Mouse (Mus musculus) liver, embryonic 15.5 days (tissue): ENCODE results near the gene Ccnk. TPM values are rescaled to one million over a fixed set of nuclear protein-coding genes. Genes with fewer than 3 reads are reported as not detected.

Experiments used
- ATAC-seq: fragments of 200-750 bp; cut with Nextera tagmentation; 2 replicates; pipeline ENCODE4 v1.8.0; 2017; ENCODE audit warnings: moderate number of reproducible peaks, mild to moderate bottlenecking, moderate library complexity; ENCODE audit not compliant: insufficient read depth
- H3K27ac ChIP-seq: fragments of 300-500 bp; sonication (generic); replicated peaks from 2 replicates; pipeline ENCODE4 v1.5.1; 2015; ENCODE audit warnings: mild to moderate bottlenecking, inconsistent platforms
- H3K27me3 ChIP-seq: fragments of 300-500 bp; sonication (generic); 2 replicates; pipeline ENCODE4 v1.6.1; 2015; ENCODE audit warnings: mild to moderate bottlenecking, inconsistent platforms
- H3K36me3 ChIP-seq: fragments of 300-500 bp; sonication (generic); replicated peaks from 2 replicates; pipeline ENCODE4 v1.6.1; 2015; ENCODE audit warnings: moderate library complexity, mild to moderate bottlenecking, inconsistent platforms
- H3K4me1 ChIP-seq: fragments of 300-500 bp; sonication (generic); replicated peaks from 2 replicates; pipeline ENCODE4 v1.6.1; 2015; ENCODE audit warnings: inconsistent platforms
- H3K4me2 ChIP-seq: fragments of 300-500 bp; sonication (generic); 2 replicates; pipeline ENCODE4 v1.6.1; 2015; ENCODE audit warnings: moderate library complexity, mild to moderate bottlenecking, inconsistent platforms
- H3K4me3 ChIP-seq: fragments of 300-500 bp; sonication (generic); replicated peaks from 2 replicates; pipeline ENCODE4 v1.5.1; 2015; ENCODE audit warnings: mild to moderate bottlenecking, inconsistent platforms
- H3K9ac ChIP-seq: fragments of 300-500 bp; sonication (generic); 2 replicates; pipeline ENCODE4 v1.6.1; 2015; ENCODE audit warnings: moderate library complexity, mild to moderate bottlenecking, inconsistent platforms
- H3K9me3 ChIP-seq: fragments of 300-500 bp; sonication (generic); replicated peaks from 2 replicates; pipeline ENCODE4 v1.6.1; 2016; ENCODE audit warnings: inconsistent platforms
- WGBS: fragments of 180-500 bp; shearing (Covaris S2); methylation state at CpG from one replicate; pipeline ENCODE4 v1.1.7; 2015; ENCODE audit warnings: mixed read lengths; ENCODE audit not compliant: insufficient replicate concordance; 5-methylcytosine and 5-hydroxymethylcytosine counted together
- polyA plus RNA-seq: library from polyadenylated mRNA; unstranded; fragments of >200 nt; fragmentation: Nextera tagmentation; extraction: Ambion mirVana; gene quantifications from 2 replicates; pipeline ENCODE4 v1.2.1, GENCODE M21; 2015

The Ccnk gene
- polyA plus RNA-seq, 1 experiment from 2014 or later: 1.7 TPM

GRCm38 (mm10) chr12:108193878-108194277 lies 14.5 kb downstream of the Ccnk start:
- no peaks in the 10 kb centered on the region for H3K9me3 ChIP-seq
- no peaks in the 10 kb centered on the region for H3K4me1 ChIP-seq
- no peak overlapping the region for H3K4me2 ChIP-seq
- H3K4me3 ChIP-seq: no peak overlapping the region
- H3K27me3 ChIP-seq: no peaks in the 10 kb centered on the region
- no peak overlapping the region for H3K27ac ChIP-seq
- no peak overlapping the region for H3K9ac ChIP-seq
- peaks cover 99% of the 10 kb centered on the region for H3K36me3 ChIP-seq
- 90% methylated on average over 5 of the region's 5 CpGs for WGBS
- ATAC-seq: no peak

GRCm38 (mm10) chr12:108195761-108196160 lies 16.4 kb downstream of the Ccnk start:
- ATAC-seq: no peak
- peaks cover 99% of the 10 kb centered on the region for H3K36me3 ChIP-seq
- 88% methylated on average over 11 of the region's 11 CpGs for WGBS
- no peaks in the 10 kb centered on the region for H3K27me3 ChIP-seq
- H3K4me1 ChIP-seq: no peaks in the 10 kb centered on the region
- no peak overlapping the region for H3K9ac ChIP-seq
- no peak overlapping the region for H3K4me2 ChIP-seq
- no peak overlapping the region for H3K27ac ChIP-seq
- no peak overlapping the region for H3K4me3 ChIP-seq
- no peaks in the 10 kb centered on the region for H3K9me3 ChIP-seq

- no peak for ATAC-seq
- no peak overlapping the region for H3K27ac ChIP-seq
- H3K9ac ChIP-seq: no peak overlapping the region
- no peaks in the 10 kb centered on the region for H3K27me3 ChIP-seq
- 79% methylated on average over 4 of the region's 4 CpGs for WGBS
- H3K4me2 ChIP-seq: no peak overlapping the region
- peaks cover 95% of the 10 kb centered on the region for H3K36me3 ChIP-seq
- no peaks in the 10 kb centered on the region for H3K9me3 ChIP-seq
- H3K4me1 ChIP-seq: no peaks in the 10 kb centered on the region
- no peak overlapping the region for H3K4me3 ChIP-seq
Measured at GRCm38 (mm10) chr12:108198447-108198846, 19.1 kb downstream of the Ccnk start.

GRCm38 (mm10) chr12:108200094-108200493 lies 20.7 kb downstream of the Ccnk start:
- ATAC-seq: no peak
- Histone ChIP-seq H3K27ac (no peak overlapping the region), H3K4me2 (no peak overlapping the region), H3K9ac (no peak overlapping the region), H3K4me3 (no peak overlapping the region), H3K4me1 (no peaks in the 10 kb centered on the region), H3K27me3 (no peaks in the 10 kb centered on the region), H3K9me3 (no peaks in the 10 kb centered on the region), H3K36me3 (peaks cover 91% of the 10 kb centered on the region)
- WGBS: 90% methylated on average over 1 of the region's 1 CpGs

GRCm38 (mm10) chr12:108203895-108204294 lies 24.5 kb downstream of the Ccnk start:
- Histone ChIP-seq H3K4me3 (no peak overlapping the region), H3K9ac (no peak overlapping the region), H3K9me3 (no peaks in the 10 kb centered on the region), H3K4me2 (no peak overlapping the region), H3K27ac (no peak overlapping the region), H3K36me3 (peaks cover 54% of the 10 kb centered on the region), H3K27me3 (no peaks in the 10 kb centered on the region), H3K4me1 (peaks cover under 1% of the 10 kb centered on the region; the same call in 1 of the 2 replicates)
- ATAC-seq: no peak
- WGBS: 79% methylated on average over 8 of the region's 8 CpGs

GRCm38 (mm10) chr12:108204978-108205377 lies 25.6 kb downstream of the Ccnk start:
- Histone ChIP-seq H3K4me1 (peaks cover 11% of the 10 kb centered on the region), H3K27ac (no peak overlapping the region), H3K4me3 (no peak overlapping the region), H3K9me3 (no peaks in the 10 kb centered on the region), H3K4me2 (no peak overlapping the region), H3K36me3 (peaks cover 43% of the 10 kb centered on the region), H3K27me3 (no peaks in the 10 kb centered on the region), H3K9ac (no peak overlapping the region)
- no peak for ATAC-seq
- WGBS: 79% methylated on average over 12 of the region's 12 CpGs

- H3K36me3 ChIP-seq: peaks cover 26% of the 10 kb centered on the region
- WGBS: 6% methylated on average over 5 of the region's 5 CpGs
- no peak overlapping the region for H3K9ac ChIP-seq
- H3K27me3 ChIP-seq: no peaks in the 10 kb centered on the region
- H3K4me1 ChIP-seq: peaks cover 12% of the 10 kb centered on the region
- H3K4me2 ChIP-seq: no peak overlapping the region
- ATAC-seq: peak; percentile 22; the same call in 1 of the 2 replicates
- H3K4me3 ChIP-seq: no peak overlapping the region
- H3K27ac ChIP-seq: no peak overlapping the region
- no peaks in the 10 kb centered on the region for H3K9me3 ChIP-seq
Measured at GRCm38 (mm10) chr12:108206641-108207040, 27.3 kb downstream of the Ccnk start.

GRCm38 (mm10) chr12:108208216-108208615 lies 28.8 kb downstream of the Ccnk start:
- WGBS: 80% methylated on average over 9 of the region's 9 CpGs
- Histone ChIP-seq H3K27ac (no peak overlapping the region), H3K27me3 (no peaks in the 10 kb centered on the region), H3K4me3 (no peak overlapping the region), H3K4me2 (no peak overlapping the region), H3K9me3 (no peaks in the 10 kb centered on the region), H3K36me3 (peaks cover 13% of the 10 kb centered on the region; the same call in 1 of the 2 replicates), H3K9ac (no peak overlapping the region), H3K4me1 (peaks cover 12% of the 10 kb centered on the region)
- no peak for ATAC-seq

- no peaks in the 10 kb centered on the region for H3K27me3 ChIP-seq
- H3K36me3 ChIP-seq: 0 out of 2 replicates have a peak, but pooled peaks cover 13% of the 10 kb centered on the region
- H3K4me1 ChIP-seq: peaks cover 12% of the 10 kb centered on the region
- WGBS: 25% methylated on average over 13 of the region's 13 CpGs
- H3K4me3 ChIP-seq: no peak overlapping the region
- H3K4me2 ChIP-seq: no peak overlapping the region
- H3K9me3 ChIP-seq: no peaks in the 10 kb centered on the region
- H3K9ac ChIP-seq: no peak overlapping the region
- no peak for ATAC-seq
- no peak overlapping the region for H3K27ac ChIP-seq
Measured at GRCm38 (mm10) chr12:108208726-108209438, 29.5 kb downstream of the Ccnk start.

GRCm38 (mm10) chr12:108210623-108211022 lies 31.2 kb downstream of the Ccnk start:
- Histone ChIP-seq H3K4me1 (peaks cover 12% of the 10 kb centered on the region), H3K9ac (no peak overlapping the region)
- 70% methylated on average over 15 of the region's 15 CpGs for WGBS

GRCm38 (mm10) chr12:108212071-108212470 lies 32.7 kb downstream of the Ccnk start:
- no peak overlapping the region for H3K27ac ChIP-seq
- 22% methylated on average over 5 of the region's 5 CpGs for WGBS
- no peaks in the 10 kb centered on the region for H3K27me3 ChIP-seq
- no peak overlapping the region for H3K4me3 ChIP-seq
- no peak overlapping the region for H3K4me2 ChIP-seq
- H3K9me3 ChIP-seq: no peaks in the 10 kb centered on the region
- H3K36me3 ChIP-seq: no peaks in the 10 kb centered on the region
- H3K4me1 ChIP-seq: peaks cover 12% of the 10 kb centered on the region
- no peak for ATAC-seq
- H3K9ac ChIP-seq: no peak overlapping the region

More at GRCm38 (mm10) chr12:108210623-108211022, 31.2 kb downstream of the Ccnk start:
- Histone ChIP-seq H3K36me3 (no peaks in the 10 kb centered on the region), H3K27ac (no peak overlapping the region), H3K9me3 (no peaks in the 10 kb centered on the region), H3K27me3 (no peaks in the 10 kb centered on the region), H3K4me3 (no peak overlapping the region), H3K4me2 (no peak overlapping the region)
- ATAC-seq: no peak

- ATAC-seq: no peak
- Histone ChIP-seq H3K27me3 (no peaks in the 10 kb centered on the region), H3K9ac (no peak overlapping the region), H3K36me3 (no peaks in the 10 kb centered on the region), H3K4me2 (no peak overlapping the region), H3K27ac (no peak overlapping the region), H3K9me3 (no peaks in the 10 kb centered on the region), H3K4me3 (no peak overlapping the region), H3K4me1 (peaks cover 12% of the 10 kb centered on the region)
- 62% methylated on average over 6 of the region's 6 CpGs for WGBS
Measured at GRCm38 (mm10) chr12:108212476-108212875, 33.1 kb downstream of the Ccnk start.
